Mouse (Mus musculus): ENCODE results near the gene Nlrp9b.
"Not testable (repeated sequence)": the region's sequence is repeated elsewhere in the genome, so short reads cannot be mapped to it uniquely, and the experiment has no call there.

Nlrp9b gene

GRCm38 (mm10) chr7:20099380-20099779 is 108.1 kb downstream of the Nlrp9b start, which contains the start of gene Vmn1r91:
Vmn1r91 (plus strand) TSS chr7:20099680.
- not testable (repeated sequence) for DNase-seq (ENCODE audit: extremely low read depth, insufficient read length, low spot score)

- not testable (repeated sequence) for DNase-seq (ENCODE audit: extremely low read depth, insufficient read length, low spot score)
These were observed 131.2 kb downstream of the Nlrp9b start, which contains the start of gene Gm16442 for GRCm38 (mm10) chr7:20122479-20122878. Gm16442 (minus strand) TSS chr7:20122579.

All from 3134 (cell line).